Mouse (Mus musculus): ENCODE results near the gene Gm21775.
"Not testable (repeated sequence)": the region's sequence is repeated elsewhere in the genome, so short reads cannot be mapped to it uniquely, and the experiment has no call there.

The Gm21775 gene

DNA sequence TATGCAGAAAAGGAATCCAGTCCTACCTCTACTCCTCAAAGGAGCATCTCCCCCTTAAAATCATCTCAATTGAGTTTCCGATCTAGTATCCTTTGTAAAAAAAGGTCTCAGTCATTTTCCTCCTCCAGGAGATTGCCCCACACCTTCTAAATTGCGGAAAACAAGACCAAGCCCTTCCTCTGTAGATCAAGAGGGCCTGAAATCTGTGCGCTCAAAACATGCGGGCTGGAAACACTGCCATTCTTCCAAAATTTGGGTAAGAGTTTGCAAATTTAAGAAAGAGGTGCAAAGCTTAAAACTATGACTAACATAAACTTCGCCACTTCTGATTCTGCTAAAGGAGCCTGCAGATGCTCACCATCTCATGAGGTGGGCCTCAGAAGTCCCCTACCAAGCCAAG, at the start of gene Gm21775:
Gm21775 (plus strand) TSS at position 301 of the 400 bp plus-strand sequence.
- DNase-seq: not testable (repeated sequence)

DNA sequence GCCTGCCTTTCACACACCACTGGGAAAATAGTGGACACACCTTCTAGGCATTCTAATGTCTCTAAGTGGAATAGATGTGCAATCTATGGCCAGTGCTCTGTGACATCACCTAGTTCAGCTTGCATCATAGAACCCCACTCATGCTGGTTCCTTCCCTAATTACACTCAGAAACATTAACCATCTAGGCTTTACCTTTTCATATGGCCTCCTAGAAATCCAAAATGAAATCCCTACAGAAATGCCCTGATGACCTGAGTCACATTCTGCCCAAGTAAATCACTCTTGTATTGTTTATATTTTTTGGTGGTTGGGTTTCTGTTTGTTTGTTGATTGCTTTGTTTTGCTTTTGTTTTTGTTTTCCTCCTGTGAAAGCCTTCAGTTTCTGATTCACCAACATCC, 17.3 kb upstream of the Gm21775 start, which contains the start of gene Gm20737:
Gm20737 (minus strand) TSS at position 101 of the 400 bp plus-strand sequence.
- DNase-seq: not testable (repeated sequence)

Measured in kidney, postnatal 25 days (tissue).